Mouse (Mus musculus): ENCODE results near the gene Prkd2. TPM values are rescaled to one million over a fixed set of nuclear protein-coding genes. Genes with fewer than 3 reads are reported as not detected.

Prkd2 gene
- polyA plus RNA-seq, 1 experiment from 2014 or later, result 11.2 TPM

- no peaks in the 10 kb centered on the region for H3K27me3 ChIP-seq (ENCODE audit: control insufficient read depth, insufficient read depth, low read length)
- ATAC-seq (ENCODE audit: insufficient number of reproducible peaks, insufficient read depth, low FRiP score, low read depth), result no peak
- H3K36me3 ChIP-seq (ENCODE audit: control insufficient read depth, insufficient read depth, low read length), result peaks cover 78% of the 10 kb centered on the region
- H3K4me2 ChIP-seq (ENCODE audit: low read length), result no peak overlapping the region
- H3K9me3 ChIP-seq (ENCODE audit: control insufficient read depth, low read length), result no peaks in the 10 kb centered on the region
- H3K27ac ChIP-seq (replicated peaks in 1 of 2; ENCODE audit: control insufficient read depth in 1 of 2, insufficient read depth in 1 of 2, low read depth in 2 of 2, low read length in 2 of 2), result no peak overlapping the region
- H3K9ac ChIP-seq (ENCODE audit: low read length), result no peak overlapping the region
- WGBS, result 79% methylated on average over 3 of the region's 3 CpGs
- H3K4me1 ChIP-seq (ENCODE audit: control insufficient read depth in 2 of 2, insufficient read depth in 2 of 2, low read length in 2 of 2), result peaks cover 21 to 48% of the 10 kb centered on the region in 2 experiments
- no peak overlapping the region for H3K4me3 ChIP-seq (ENCODE audit: control insufficient read depth in 1 of 2, insufficient read depth in 1 of 2, low read depth in 1 of 2, low read length in 2 of 2)
Measured at GRCm38 (mm10) chr7:16918670-16919069, 76.0 kb downstream of the Prkd2 start.

- H3K9me3 ChIP-seq (ENCODE audit: control insufficient read depth, low read length), result no peaks in the 10 kb centered on the region
- 77% methylated on average over 13 of the region's 13 CpGs for WGBS
- H3K4me2 ChIP-seq (ENCODE audit: low read length), result no peak overlapping the region
- H3K9ac ChIP-seq (ENCODE audit: low read length), result peak overlapping the region; percentile 38; the same call in 1 of the 2 replicates
- no peaks in the 10 kb centered on the region for H3K27me3 ChIP-seq (ENCODE audit: control insufficient read depth, insufficient read depth, low read length)
- no peak overlapping the region; a peak in 1 of 4 replicates for H3K27ac ChIP-seq (replicated peaks in 1 of 2; ENCODE audit: control insufficient read depth in 1 of 2, insufficient read depth in 1 of 2, low read depth in 2 of 2, low read length in 2 of 2)
- H3K4me3 ChIP-seq (ENCODE audit: control insufficient read depth in 1 of 2, insufficient read depth in 1 of 2, low read depth in 1 of 2, low read length in 2 of 2), result no peak overlapping the region
- H3K36me3 ChIP-seq (ENCODE audit: control insufficient read depth, insufficient read depth, low read length), result peaks cover 73% of the 10 kb centered on the region
- no peak for ATAC-seq (ENCODE audit: insufficient number of reproducible peaks, insufficient read depth, low FRiP score, low read depth)
- H3K4me1 ChIP-seq (ENCODE audit: control insufficient read depth in 2 of 2, insufficient read depth in 2 of 2, low read length in 2 of 2), result peaks cover 21 to 48% of the 10 kb centered on the region in 2 experiments
Measured at GRCm38 (mm10) chr7:16919395-16920149, 76.9 kb downstream of the Prkd2 start.

Other genes starting within 250 kb of the Prkd2 start
- gene Arhgap35, start 227.9 kb upstream of the Prkd2 start, polyA plus RNA-seq (2014; fragmentation: Nextera tagmentation; extraction: Ambion mirVana), result 16.7 and 18.0 TPM in 2 replicates
- 0.47 and 0.66 TPM in 2 replicates for gene Ceacam15, start 167.2 kb upstream of the Prkd2 start, polyA plus RNA-seq (2014; fragmentation: Nextera tagmentation; extraction: Ambion mirVana)
- gene Ceacam9, start 121.0 kb upstream of the Prkd2 start, polyA plus RNA-seq (2014; fragmentation: Nextera tagmentation; extraction: Ambion mirVana), result not detected in 2 replicates
- gene Ap2s1, start 104.5 kb upstream of the Prkd2 start, polyA plus RNA-seq (2014; fragmentation: Nextera tagmentation; extraction: Ambion mirVana), result 237 and 256 TPM in 2 replicates
- gene Slc1a5, start 61.6 kb upstream of the Prkd2 start, polyA plus RNA-seq (2014; fragmentation: Nextera tagmentation; extraction: Ambion mirVana), result 27.7 and 30.3 TPM in 2 replicates
- gene Strn4, start 27.0 kb upstream of the Prkd2 start, polyA plus RNA-seq (2014; fragmentation: Nextera tagmentation; extraction: Ambion mirVana), result 90.9 and 91.4 TPM in 2 replicates
- gene Fkrp, start 26.2 kb upstream of the Prkd2 start, polyA plus RNA-seq (2014; fragmentation: Nextera tagmentation; extraction: Ambion mirVana), result 30.3 and 30.9 TPM in 2 replicates
- gene Dact3, start 32.4 kb downstream of the Prkd2 start, polyA plus RNA-seq (2014; fragmentation: Nextera tagmentation; extraction: Ambion mirVana), result 13.2 and 13.8 TPM in 2 replicates
- 4.2 and 6.9 TPM in 2 replicates for gene Gng8, start 48.9 kb downstream of the Prkd2 start, polyA plus RNA-seq (2014; fragmentation: Nextera tagmentation; extraction: Ambion mirVana)
- gene Ptgir, start 63.6 kb downstream of the Prkd2 start, polyA plus RNA-seq (2014; fragmentation: Nextera tagmentation; extraction: Ambion mirVana), result 0.38 and 0.57 TPM in 2 replicates
- gene Calm3, start 81.2 kb downstream of the Prkd2 start, polyA plus RNA-seq (2014; fragmentation: Nextera tagmentation; extraction: Ambion mirVana), result 119 and 152 TPM in 2 replicates
- 2.8 TPM in 2 replicates for gene Pnmal2, start 101.8 kb downstream of the Prkd2 start, polyA plus RNA-seq (2014; fragmentation: Nextera tagmentation; extraction: Ambion mirVana)
- 0.04 and 0.45 TPM in 2 replicates for gene Pnmal1, start 116.8 kb downstream of the Prkd2 start, polyA plus RNA-seq (2014; fragmentation: Nextera tagmentation; extraction: Ambion mirVana)
- 0.08 and 0.12 TPM in 2 replicates for gene Gm42372, start 140.2 kb downstream of the Prkd2 start, polyA plus RNA-seq (2014; fragmentation: Nextera tagmentation; extraction: Ambion mirVana)
- 21.9 and 26.8 TPM in 2 replicates for gene Ccdc8, start 149.8 kb downstream of the Prkd2 start, polyA plus RNA-seq (2014; fragmentation: Nextera tagmentation; extraction: Ambion mirVana)
- gene Ppp5c, start 185.0 kb downstream of the Prkd2 start, polyA plus RNA-seq (2014; fragmentation: Nextera tagmentation; extraction: Ambion mirVana), result 88.4 and 89.1 TPM in 2 replicates
- 43.7 and 51.6 TPM in 2 replicates for gene Hif3a, start 219.5 kb downstream of the Prkd2 start, polyA plus RNA-seq (2014; fragmentation: Nextera tagmentation; extraction: Ambion mirVana)
- 0.16 and 0.23 TPM in 2 replicates for gene Psg16, start 231.1 kb downstream of the Prkd2 start, polyA plus RNA-seq (2014; fragmentation: Nextera tagmentation; extraction: Ambion mirVana)

Data from heart, embryonic 14.5 days (tissue).